Mouse (Mus musculus) left cerebral cortex, postnatal 36 days (tissue): ENCODE data around the gene Taok3. TPM values are rescaled to one million over a fixed set of nuclear protein-coding genes. Genes with fewer than 3 reads are reported as not detected.

Source experiments
- DNase-seq, 2 experiments: peaks; one replicate each; pipeline ENCODE4 v3.0.0; 2021 to 2022; ENCODE audit warnings: low spot score in 2 of 2, mixed read lengths in 1 of 2
- intact Hi-C: fragments of 180-260 bp; cut with DNase I; formaldehyde crosslinking; loops from one replicate; pipeline ENCODE4 v1.15.1; 2025
- total RNA-seq, 2 experiments: library from RNA; stranded (reverse); gene quantifications; 2 replicates each; pipeline ENCODE4 v1.2.3; 2021

Gene Taok3
- total RNA-seq, 2 experiments from 2014 or later: 53.2 to 60.9 TPM

GRCm38 (mm10) chr5:117115836-117116366 lies 4.0 kb upstream of the Taok3 start, which contains the start of gene Suds3:
Suds3 (minus strand) TSS chr5:117116113.
- DNase-seq: peak; percentile 98 to 99
- intact Hi-C loops: loop anchor here (2.0 to 10.0 kb wide), 7 partner anchors 29 to 379 kb away; partner anchors contain the start of genes Ksr2, Pebp1 and Wsb2

DNA sequence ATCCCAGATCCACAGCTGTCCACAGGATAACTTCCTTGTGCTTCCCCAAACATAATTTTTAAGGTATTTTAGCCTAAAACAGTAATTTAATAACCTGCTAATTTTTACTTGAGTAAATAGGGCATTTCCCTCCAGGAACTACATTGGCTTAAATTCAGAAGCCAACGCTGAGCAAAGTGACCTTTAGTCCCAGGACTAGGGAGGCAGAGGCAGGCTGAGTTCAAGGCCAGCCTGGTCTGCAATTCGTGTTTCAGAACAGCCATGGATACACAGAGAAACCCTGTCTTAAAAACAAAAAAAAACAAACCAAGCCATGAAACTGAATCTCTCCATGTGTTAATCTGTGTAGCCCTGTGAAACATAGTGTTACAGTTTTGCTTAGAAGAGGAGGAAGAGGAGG lies 3.3 kb upstream of the Taok3 start:
- intact Hi-C loops: loop anchor here (2.0 to 10.0 kb wide), 7 partner anchors 28 to 378 kb away; partner anchors contain the start of genes Ksr2, Pebp1 and Wsb2
- no peak for DNase-seq

- DNase-seq: no peak
- intact Hi-C loops: loop anchor here (2.0 to 10.0 kb wide), 7 partner anchors 28 to 378 kb away; partner anchors contain the start of genes Ksr2, Pebp1 and Wsb2
Measured at GRCm38 (mm10) chr5:117117241-117117640, 2.7 kb upstream of the Taok3 start.

GRCm38 (mm10) chr5:117117716-117118115 lies 2.2 kb upstream of the Taok3 start:
- intact Hi-C loops: loop anchor here (2.0 to 10.0 kb wide), 7 partner anchors 27 to 377 kb away; partner anchors contain the start of genes Ksr2, Pebp1 and Wsb2
- no peak for DNase-seq

- intact Hi-C loops: loop anchor here (5.0 to 10.0 kb wide), 5 partner anchors 169 to 377 kb away; partner anchors contain the start of genes Ksr2, Pebp1 and Wsb2
- DNase-seq: no peak
Measured at GRCm38 (mm10) chr5:117118220-117118619, 1.7 kb upstream of the Taok3 start.

GRCm38 (mm10) chr5:117118850-117119249 lies 1.1 kb upstream of the Taok3 start:
- no peak for DNase-seq
- intact Hi-C loops: loop anchor here (5.0 to 10.0 kb wide), 5 partner anchors 168 to 376 kb away; partner anchors contain the start of genes Ksr2, Pebp1 and Wsb2

DNA sequence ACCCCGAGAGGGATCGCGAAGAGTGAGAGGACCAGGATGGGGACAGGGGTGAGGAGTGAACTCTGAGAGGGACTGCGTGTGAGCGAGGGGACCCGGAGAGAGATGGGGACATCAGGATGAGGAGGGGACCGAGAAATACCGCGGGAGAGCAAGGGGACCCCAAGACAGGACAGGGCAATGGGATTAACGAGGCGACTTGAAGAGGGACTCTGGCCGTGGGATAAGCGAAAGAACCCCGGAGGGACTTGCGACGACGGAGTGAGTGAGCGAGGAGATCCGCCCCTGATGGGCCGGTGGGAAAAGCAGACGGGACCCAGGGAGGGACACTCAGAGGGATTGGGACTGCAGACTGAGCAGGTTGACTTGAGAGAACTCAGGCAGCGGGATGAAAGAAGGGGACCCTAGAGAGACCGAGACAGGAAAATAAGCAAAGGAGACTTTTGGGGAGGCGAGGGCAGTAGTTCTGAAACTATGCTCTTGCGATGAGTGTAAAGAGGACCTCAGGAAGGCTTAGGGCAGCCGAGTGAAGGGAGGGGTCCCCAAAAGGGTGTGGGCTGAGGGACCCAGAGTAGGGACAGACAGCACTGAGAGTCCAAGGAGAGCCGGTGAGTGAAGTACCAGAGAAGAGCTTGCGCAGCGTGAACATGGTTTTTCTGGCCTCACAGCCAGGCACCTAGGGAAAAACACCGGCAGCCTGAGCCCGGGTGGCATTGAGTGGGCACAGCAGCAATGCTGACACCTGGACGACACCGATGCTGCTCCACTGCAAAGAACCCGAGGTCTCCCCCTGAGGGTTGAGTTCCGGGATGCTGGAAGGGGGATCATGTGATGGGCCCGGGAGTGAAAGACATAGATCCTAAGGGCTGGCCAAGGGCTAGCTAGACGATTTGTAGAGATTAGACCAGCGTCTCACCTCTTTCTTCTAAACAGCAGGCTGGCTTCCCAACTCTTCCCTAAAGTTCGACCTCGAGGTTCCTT lies 849 bp downstream of the Taok3 start:
- DNase-seq: no peak
- intact Hi-C loops: loop anchor here (5.0 kb wide), 1 partner anchor 37 kb away; no protein-coding TSS in a partner anchor

- intact Hi-C loops: loop anchor here (5.0 kb wide), 1 partner anchor 36 kb away; no protein-coding TSS in a partner anchor
- DNase-seq: no peak
Measured at GRCm38 (mm10) chr5:117121657-117122056, 1.7 kb downstream of the Taok3 start.

DNA sequence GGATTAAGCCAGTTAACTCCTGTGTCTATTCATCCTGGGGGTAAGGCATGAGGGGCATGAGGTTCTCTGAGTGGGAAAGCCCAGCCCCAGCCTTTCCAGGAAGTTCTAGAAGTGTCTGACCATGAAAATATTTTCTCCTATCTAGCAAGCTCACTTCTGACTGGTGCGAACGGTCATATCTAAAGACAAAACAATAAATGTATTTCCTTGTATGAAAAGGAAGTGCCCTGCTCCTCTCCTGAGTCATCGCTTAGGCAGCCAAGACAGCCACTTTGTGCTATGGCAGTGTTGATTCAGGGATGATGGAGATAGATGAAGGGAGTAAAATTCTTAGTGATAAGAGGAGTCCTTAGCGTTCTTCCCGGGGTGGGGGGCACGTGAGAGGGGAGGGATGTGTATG lies 3.2 kb downstream of the Taok3 start:
- intact Hi-C loops: loop anchor here (5.0 kb wide), 1 partner anchor 34 kb away; no protein-coding TSS in a partner anchor
- DNase-seq: no peak

- DNase-seq: no peak
- intact Hi-C loops: loop anchor here (5.0 kb wide), 1 partner anchor 33 kb away; no protein-coding TSS in a partner anchor
Measured at GRCm38 (mm10) chr5:117123840-117124239, 3.9 kb downstream of the Taok3 start.

- intact Hi-C loops: no loop called here
- DNase-seq: no peak
Measured at GRCm38 (mm10) chr5:117125482-117126346, 5.8 kb downstream of the Taok3 start.

DNA sequence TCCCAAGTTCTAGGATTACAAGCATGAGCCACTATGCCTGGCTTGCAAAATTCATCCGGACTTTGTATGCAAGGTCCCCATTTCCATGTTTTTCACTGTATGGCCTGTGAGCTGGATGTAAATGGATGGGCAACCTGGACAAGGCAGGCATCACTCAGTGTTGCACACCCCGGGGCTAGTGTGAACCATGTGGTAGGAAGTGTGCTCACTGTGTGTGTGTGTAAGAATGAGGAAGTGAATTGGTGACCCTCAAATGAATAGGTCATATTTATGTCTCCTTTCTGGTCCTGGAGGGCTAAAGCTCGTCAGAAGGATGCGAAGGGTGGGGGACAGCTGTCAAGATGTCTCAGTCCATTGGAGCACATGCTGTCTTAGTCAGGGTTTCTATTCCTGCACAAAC lies 7.1 kb downstream of the Taok3 start:
- intact Hi-C loops: no loop called here
- no peak for DNase-seq

GRCm38 (mm10) chr5:117130726-117131125 lies 10.8 kb downstream of the Taok3 start:
- no peak for DNase-seq
- intact Hi-C loops: no loop called here

- DNase-seq: no peak
- intact Hi-C loops: no loop called here
Measured at GRCm38 (mm10) chr5:117133446-117134065, 13.6 kb downstream of the Taok3 start.

- intact Hi-C loops: no loop called here
- DNase-seq: no peak
Measured at GRCm38 (mm10) chr5:117134066-117134888, 14.3 kb downstream of the Taok3 start.

DNA sequence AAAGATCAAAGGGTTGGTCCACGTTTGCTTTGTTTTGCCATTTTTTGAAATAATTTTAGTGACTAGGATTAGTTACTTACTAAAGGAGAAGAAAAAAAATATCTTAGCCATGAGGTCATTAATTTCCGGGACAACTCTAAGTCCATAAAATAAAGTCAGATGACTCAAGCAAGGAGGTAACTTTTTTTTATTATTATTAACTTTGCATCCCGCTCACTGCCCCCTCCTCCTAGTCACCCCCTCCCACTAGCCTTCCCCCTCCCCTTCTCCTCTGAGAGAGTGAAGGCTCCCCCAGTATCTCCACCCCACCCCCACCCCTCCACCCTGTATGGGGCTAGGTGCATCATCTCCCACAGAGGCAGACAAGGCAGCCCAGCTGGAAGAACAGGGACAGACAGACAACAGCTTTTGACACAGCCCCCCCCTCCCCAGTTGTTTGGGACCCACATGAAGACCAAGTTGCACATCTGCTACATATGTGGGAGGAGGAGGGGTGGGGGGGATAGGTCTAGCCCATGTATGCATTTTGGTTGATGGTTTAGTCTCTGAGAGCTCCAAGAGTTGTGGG lies 15.0 kb downstream of the Taok3 start:
- no peak for DNase-seq
- intact Hi-C loops: no loop called here

GRCm38 (mm10) chr5:117135869-117136268 lies 15.9 kb downstream of the Taok3 start:
- intact Hi-C loops: no loop called here
- DNase-seq: no peak

DNA sequence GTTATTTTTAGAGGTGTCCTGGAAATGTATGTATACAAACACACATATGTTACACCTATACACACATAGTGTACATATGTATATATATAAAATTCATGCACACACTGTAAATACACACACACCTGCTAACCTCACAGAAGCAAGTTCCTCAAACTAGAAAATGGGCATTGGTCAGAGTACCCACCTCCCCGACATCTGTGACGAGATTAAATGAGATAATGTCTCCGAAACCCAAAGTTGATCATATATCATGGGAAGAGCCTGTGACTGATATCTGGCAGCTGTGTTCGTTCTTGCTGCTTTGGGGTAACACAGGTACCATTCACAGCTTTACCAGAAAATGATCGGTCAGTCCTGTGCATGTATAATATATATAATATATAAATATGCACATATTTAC lies 16.6 kb downstream of the Taok3 start:
- intact Hi-C loops: no loop called here
- DNase-seq: no peak
